In genomic region chr11:101918609-101919008, GRCm38 (mm10) we compare ENCODE assay signal across 25 mouse cellular contexts. TPM values are rescaled to one million over a fixed set of nuclear protein-coding genes. Genes with fewer than 3 reads are reported as not detected.
DNase-seq lines count a peak whose midpoint lies in the region; ATAC-seq and TF ChIP-seq lines count a peak whose summit lies in the region.
"Had no signal": no experiment of that assay in that cellular context is flagged by ENCODE, and none has a peak within 500 bp of the region (broad histone marks: within the 10 kb centered on the region; RNA-seq: fewer than 3 reads in every experiment).

No protein-coding gene starts in this region.

- H3K9me3 ChIP-seq in heart, embryonic 11.5 days (replicated peaks; ENCODE audit: control insufficient read depth, low read length) = no peaks in the 10 kb centered on the region
- no peaks in the 10 kb centered on the region for H3K9me3 ChIP-seq in liver, embryonic 12.5 days (replicated peaks)
- no peaks in the 10 kb centered on the region for H3K9me3 ChIP-seq in liver, postnatal 0 days (ENCODE audit: low read length)
- peaks cover 6% of the 10 kb centered on the region for H3K9me3 ChIP-seq in megakaryocyte, embryonic 14.5 days
- no peaks in the 10 kb centered on the region for H3K9me3 ChIP-seq in midbrain, embryonic 11.5 days (ENCODE audit: control insufficient read depth, low read length)
- H3K9me3 ChIP-seq in midbrain, embryonic 16.5 days (replicated peaks; ENCODE audit: control insufficient read depth, low read length, poor library complexity, severe bottlenecking) = no peaks in the 10 kb centered on the region
- H3K9me3 ChIP-seq: G1E had no signal

- H3K4me1 ChIP-seq in heart, embryonic 11.5 days (ENCODE audit: control insufficient read depth, insufficient read depth, low read length) = no peaks in the 10 kb centered on the region
- peaks cover 3% of the 10 kb centered on the region for H3K4me1 ChIP-seq in heart, adult 2 months (ENCODE audit: control insufficient read depth, insufficient read depth, low read length)
- H3K4me1 ChIP-seq in liver, embryonic 12.5 days = no peaks in the 10 kb centered on the region
- no peaks in the 10 kb centered on the region for H3K4me1 ChIP-seq in liver, postnatal 0 days (ENCODE audit: insufficient read depth)
- peaks cover 48% of the 10 kb centered on the region for H3K4me1 ChIP-seq in megakaryocyte, embryonic 14.5 days
- H3K4me1 ChIP-seq in midbrain, embryonic 11.5 days (ENCODE audit: control insufficient read depth, insufficient read depth, low read length) = no peaks in the 10 kb centered on the region
- no peaks in the 10 kb centered on the region for H3K4me1 ChIP-seq in midbrain, embryonic 16.5 days (ENCODE audit: control insufficient read depth, insufficient read depth, low read length)

- H3K4me2 ChIP-seq in heart, embryonic 11.5 days = no peak overlapping the region
- no peak overlapping the region for H3K4me2 ChIP-seq in liver, embryonic 12.5 days
- H3K4me2 ChIP-seq in liver, postnatal 0 days (ENCODE audit: low read depth, low read length) = no peak overlapping the region
- H3K4me2 ChIP-seq in midbrain, embryonic 11.5 days = no peak overlapping the region
- H3K4me2 ChIP-seq in midbrain, embryonic 16.5 days (ENCODE audit: low read length) = no peak overlapping the region

- no peaks in the 10 kb centered on the region for H3K79me2 ChIP-seq in heart, adult 2 months (replicated peaks; ENCODE audit: control insufficient read depth, insufficient read depth, low read length)

- no peak for TF ChIP-seq CTCF in heart, adult 2 months (IDR thresholded peaks at IDR 0.05)
- TF ChIP-seq CTCF in liver, postnatal 0 days (IDR thresholded peaks at IDR 0.05; ENCODE audit: low read depth) = no peak

- no peak overlapping the region for H3K9ac ChIP-seq in heart, embryonic 11.5 days (ENCODE audit: low read depth, low read length)
- H3K9ac ChIP-seq in heart, adult 2 months (ENCODE audit: low read depth, low read length) = no peak overlapping the region
- H3K9ac ChIP-seq in liver, embryonic 12.5 days = no peak overlapping the region
- H3K9ac ChIP-seq in liver, postnatal 0 days (replicated peaks) = no peak overlapping the region
- no peak overlapping the region for H3K9ac ChIP-seq in midbrain, embryonic 11.5 days (ENCODE audit: low read length)
- no peak overlapping the region for H3K9ac ChIP-seq in midbrain, embryonic 16.5 days (ENCODE audit: low read depth, low read length)

- H3K4me3 ChIP-seq in heart, embryonic 11.5 days (ENCODE audit: low read depth, low read length) = no peak overlapping the region
- H3K4me3 ChIP-seq in heart, adult 2 months = no peak overlapping the region
- H3K4me3 ChIP-seq in liver, embryonic 12.5 days = no peak overlapping the region
- no peak overlapping the region for H3K4me3 ChIP-seq in liver, postnatal 0 days (ENCODE audit: low read depth, low read length)
- H3K4me3 ChIP-seq in megakaryocyte, embryonic 14.5 days (replicated peaks) = peak overlapping the region; percentile 9
- no peak overlapping the region for H3K4me3 ChIP-seq in midbrain, embryonic 11.5 days (ENCODE audit: low read depth, low read length)
- no peak overlapping the region for H3K4me3 ChIP-seq in midbrain, embryonic 16.5 days (ENCODE audit: low read depth, low read length)

- TF ChIP-seq EP300 in heart, adult 2 months (IDR thresholded peaks at IDR 0.05; ENCODE audit: insufficient read depth, low read depth, low read length) = no peak
- TF ChIP-seq EP300 in liver, postnatal 0 days (IDR thresholded peaks at IDR 0.05; ENCODE audit: low read depth) = no peak

- no peak for TF ChIP-seq POLR2A in heart, adult 2 months (IDR thresholded peaks at IDR 0.05; ENCODE audit: insufficient read depth, low read depth, low read length)

- no peaks in the 10 kb centered on the region for H3K36me3 ChIP-seq in heart, embryonic 11.5 days (ENCODE audit: control insufficient read depth, insufficient read depth, low read length)
- H3K36me3 ChIP-seq in heart, adult 2 months (ENCODE audit: control insufficient read depth, insufficient read depth, low read length) = no peaks in the 10 kb centered on the region
- no peaks in the 10 kb centered on the region for H3K36me3 ChIP-seq in liver, embryonic 12.5 days
- no peaks in the 10 kb centered on the region for H3K36me3 ChIP-seq in liver, postnatal 0 days (replicated peaks; ENCODE audit: insufficient read depth, low read length)
- no peaks in the 10 kb centered on the region for H3K36me3 ChIP-seq in megakaryocyte, embryonic 14.5 days (replicated peaks; ENCODE audit: low read length)
- H3K36me3 ChIP-seq in midbrain, embryonic 11.5 days (ENCODE audit: control insufficient read depth, insufficient read depth, low read length) = no peaks in the 10 kb centered on the region
- no peaks in the 10 kb centered on the region for H3K36me3 ChIP-seq in midbrain, embryonic 16.5 days (ENCODE audit: control insufficient read depth, insufficient read depth, low read length)
- H3K36me3 ChIP-seq: G1E had no signal

- H3K27me3 ChIP-seq in heart, embryonic 11.5 days (ENCODE audit: control insufficient read depth, insufficient read depth, low read length) = 0 out of 2 replicates have a peak, but pooled peaks cover 5% of the 10 kb centered on the region
- no peaks in the 10 kb centered on the region; the same call in 1 of the 2 replicates for H3K27me3 ChIP-seq in heart, adult 2 months (ENCODE audit: control insufficient read depth, insufficient read depth, low read length)
- H3K27me3 ChIP-seq in liver, embryonic 12.5 days (replicated peaks) = peaks cover 40% of the 10 kb centered on the region
- peaks cover 6% of the 10 kb centered on the region; the same call in 1 of the 2 replicates for H3K27me3 ChIP-seq in liver, postnatal 0 days (ENCODE audit: insufficient read depth, low read length)
- H3K27me3 ChIP-seq in megakaryocyte, embryonic 14.5 days (replicated peaks) = peaks cover 70% of the 10 kb centered on the region
- H3K27me3 ChIP-seq in midbrain, embryonic 11.5 days (ENCODE audit: control insufficient read depth, insufficient read depth, low read length) = no peaks in the 10 kb centered on the region
- peaks cover 10% of the 10 kb centered on the region for H3K27me3 ChIP-seq in midbrain, embryonic 16.5 days (ENCODE audit: control insufficient read depth, insufficient read depth, low read depth, low read length)

- peak; percentile 61 for ATAC-seq in heart, embryonic 11.5 days (replicated peaks; ENCODE audit: insufficient number of reproducible peaks, low FRiP score, low TSS enrichment)
- peak; percentile 40 for ATAC-seq in liver, embryonic 12.5 days
- no peak for ATAC-seq in liver, postnatal 0 days
- ATAC-seq in megakaryocyte, adult 5-6 weeks (ENCODE audit: poor library complexity, severe bottlenecking) = no peak
- ATAC-seq in midbrain, embryonic 11.5 days (ENCODE audit: low FRiP score) = no peak
- ATAC-seq in midbrain, embryonic 16.5 days = no peak
- ATAC-seq: activated CD4-positive, CD25-positive, alpha-beta regulatory T cell, adult 4 months; CD4-positive, CD25-positive, alpha-beta regulatory T cell, adult 4 months; Patski had no signal

- no peak for DNase-seq in heart, adult 2 months
- no peak for DNase-seq in liver, postnatal 0 days
- DNase-seq in midbrain, embryonic 11.5 days (ENCODE audit: low spot score, missing footprints) = peak; percentile 54
- DNase-seq: adrenal gland, adult 2 months; adrenal gland, adult 8-10 months; adrenal gland, postnatal 10 days; adrenal gland, postnatal 14 days; adrenal gland, postnatal 25 days; adrenal gland, postnatal 36 days; B cell, adult 2 months; cerebellum, adult 11 months; cerebellum, adult 11-12 months had no signal

- WGBS in heart, embryonic 11.5 days (ENCODE audit: insufficient replicate concordance) = 60% methylated on average over 3 of the region's 3 CpGs
- WGBS in heart, adult 2 months = 82% methylated on average over 3 of the region's 3 CpGs
- WGBS in liver, embryonic 12.5 days (ENCODE audit: insufficient replicate concordance) = 42% methylated on average over 3 of the region's 3 CpGs
- WGBS in liver, postnatal 0 days (ENCODE audit: insufficient replicate concordance) = 56% methylated on average over 3 of the region's 3 CpGs
- 74% methylated on average over 3 of the region's 3 CpGs for WGBS in midbrain, embryonic 11.5 days
- WGBS in midbrain, embryonic 16.5 days = 70% methylated on average over 3 of the region's 3 CpGs

- no peak overlapping the region for H3K27ac ChIP-seq in heart, embryonic 11.5 days (ENCODE audit: low read depth, low read length)
- no peak overlapping the region for H3K27ac ChIP-seq in heart, adult 2 months
- no peak overlapping the region for H3K27ac ChIP-seq in liver, embryonic 12.5 days
- H3K27ac ChIP-seq in liver, postnatal 0 days (ENCODE audit: low read depth) = no peak overlapping the region
- H3K27ac ChIP-seq in midbrain, embryonic 11.5 days (ENCODE audit: low read depth, low read length) = no peak overlapping the region
- no peak overlapping the region for H3K27ac ChIP-seq in midbrain, embryonic 16.5 days (ENCODE audit: low read length)

- intact Hi-C loops in heart, adult 2 months (cut with DNase I) = loop anchor here (1.0 kb wide), 1 partner anchor 50 kb away; no protein-coding TSS in a partner anchor

RNA-seq across cellular contexts. Expression of gene Meox1, which starts 24.4 kb away (rescaled TPM):
- polyA plus RNA-seq in heart, embryonic 11.5 days (2014; fragmentation: Nextera tagmentation; extraction: Ambion mirVana) = 13.2 and 14.5 TPM in 2 replicates
- total RNA-seq in heart, adult 2 months (2021) = 1 to 10 TPM; 5.6 to 7.3 TPM
- polyA plus RNA-seq in heart, adult 2 months (2012; rRNA removed) = 7.2 and 15.1 TPM in 2 replicates
- polyA plus RNA-seq in liver, embryonic 12.5 days (2016; fragmentation: Nextera tagmentation; extraction: Ambion mirVana) = 0.72 and 1.3 TPM in 2 replicates
- polyA plus RNA-seq in liver, postnatal 0 days (2015; fragmentation: Nextera tagmentation; extraction: Ambion mirVana) = 0.05 and 0.11 TPM in 2 replicates
- not detected in 2 replicates for polyA plus RNA-seq in megakaryocyte, embryonic 14.5 days (2012; ENCODE audit: insufficient read depth, low replicate concordance)
- total RNA-seq in megakaryocyte, adult 5-6 weeks (2015) = not detected in 2 replicates
- 0.15 TPM in 1 of 2 replicates, not detected in the other for total RNA-seq in megakaryocyte, adult 5-6 weeks (2017)
- polyA plus RNA-seq in midbrain, embryonic 11.5 days (2014; fragmentation: Nextera tagmentation; extraction: Ambion mirVana) = 0.29 TPM in 1 of 2 replicates, not detected in the other
- 0.80 and 0.89 TPM in 2 replicates for polyA plus RNA-seq in midbrain, embryonic 16.5 days (2015; fragmentation: Nextera tagmentation; extraction: Ambion mirVana)
- total RNA-seq: CH12.LX, G1E, MEL had no signal
- polyA plus RNA-seq: activated CD4-positive, CD25-positive, alpha-beta regulatory T cell, adult 4 months; CD4-positive, CD25-positive, alpha-beta regulatory T cell, adult 4 months; G1E had no signal

RNA-seq across cellular contexts. Expression of gene Sost, which starts 48.2 kb away (rescaled TPM):
- polyA plus RNA-seq in heart, embryonic 11.5 days (2014; fragmentation: Nextera tagmentation; extraction: Ambion mirVana) = 0.10 and 0.43 TPM in 2 replicates
- 1 to 10 TPM; 2.1 to 3.2 TPM for total RNA-seq in heart, adult 2 months (2021)
- polyA plus RNA-seq in heart, adult 2 months (2012; rRNA removed) = 5.8 and 7.0 TPM in 2 replicates
- 0.10 TPM in 2 replicates for polyA plus RNA-seq in liver, embryonic 12.5 days (2016; fragmentation: Nextera tagmentation; extraction: Ambion mirVana)
- polyA plus RNA-seq in liver, postnatal 0 days (2015; fragmentation: Nextera tagmentation; extraction: Ambion mirVana) = not detected in 2 replicates
- not detected in 2 replicates for polyA plus RNA-seq in megakaryocyte, embryonic 14.5 days (2012; ENCODE audit: insufficient read depth, low replicate concordance)
- total RNA-seq in megakaryocyte, adult 5-6 weeks (2015) = not detected in 2 replicates
- total RNA-seq in megakaryocyte, adult 5-6 weeks (2017) = not detected in 2 replicates
- not detected in 2 replicates for polyA plus RNA-seq in midbrain, embryonic 11.5 days (2014; fragmentation: Nextera tagmentation; extraction: Ambion mirVana)
- 0.10 TPM in 1 of 2 replicates, not detected in the other for polyA plus RNA-seq in midbrain, embryonic 16.5 days (2015; fragmentation: Nextera tagmentation; extraction: Ambion mirVana)
- total RNA-seq: adrenal gland, adult 18-20 months; adrenal gland, adult 2 months; adrenal gland, adult 8-10 months; adrenal gland, postnatal 14 days; adrenal gland, postnatal 25 days; adrenal gland, postnatal 36 days; CH12.LX; ES-E14; G1E; MEL had no signal
- polyA plus RNA-seq: activated CD4-positive, CD25-positive, alpha-beta regulatory T cell, adult 4 months; CD4-positive, CD25-positive, alpha-beta regulatory T cell, adult 4 months; G1E; Patski had no signal

Comparison
In these comparisons a context has a peak if more than half of its experiments do, and no peak if none do; other contexts are left out.
1. ATAC-seq: peak in heart, embryonic 11.5 days (single experiment) and liver, embryonic 12.5 days (single experiment); none in liver, postnatal 0 days (single experiment), megakaryocyte, adult 5-6 weeks (single experiment), midbrain, embryonic 11.5 days (single experiment) and midbrain, embryonic 16.5 days (single experiment).